Mouse (Mus musculus) layer of hippocampus, adult 11-12 months (tissue): ENCODE data around the gene Gm15517.

ENCODE experiments used
- DNase-seq: peaks from one replicate; pipeline ENCODE4 v3.0.0; 2022; ENCODE audit warnings: low spot score

Gm15517 gene

GRCm38 (mm10) chr7:44309475-44310284 lies 48.4 kb downstream of the Gm15517 start, which contains the start of gene Shank1:
Gene Shank1 (plus strand): TSS chr7:44310253.
- DNase-seq, result peak; percentile 11

GRCm38 (mm10) chr7:44310285-44310877 lies 49.1 kb downstream of the Gm15517 start:
- DNase-seq, result no peak

- DNase-seq, result peak; percentile 66
These were observed 49.8 kb downstream of the Gm15517 start for GRCm38 (mm10) chr7:44310878-44311712.
